Mouse (Mus musculus): ENCODE data around the gene Gm11172.
"Not testable (repeated sequence)": the region's sequence is repeated elsewhere in the genome, so short reads cannot be mapped to it uniquely, and the experiment has no call there.

Gene Gm11172

DNA sequence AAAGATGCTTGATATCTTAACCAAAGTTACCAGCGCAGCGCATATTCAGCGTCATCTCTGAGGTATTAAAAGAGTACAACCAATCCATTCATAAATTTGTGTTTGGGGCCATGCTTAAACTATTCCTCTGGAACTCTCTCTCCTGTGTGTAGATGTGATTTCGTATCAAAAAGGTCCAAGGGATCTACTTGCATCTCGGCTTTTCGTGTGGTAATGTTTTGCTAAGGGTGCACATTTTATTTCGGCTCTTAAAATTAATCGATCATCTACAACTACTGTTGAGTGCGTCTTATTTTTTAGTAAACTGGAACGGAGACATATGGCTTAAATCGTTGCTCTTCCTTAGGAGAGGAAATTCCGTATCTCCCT, 21.8 kb downstream of the Gm11172 start:
- DNase-seq (ENCODE audit: low read depth, low spot score) = no peak

DNA sequence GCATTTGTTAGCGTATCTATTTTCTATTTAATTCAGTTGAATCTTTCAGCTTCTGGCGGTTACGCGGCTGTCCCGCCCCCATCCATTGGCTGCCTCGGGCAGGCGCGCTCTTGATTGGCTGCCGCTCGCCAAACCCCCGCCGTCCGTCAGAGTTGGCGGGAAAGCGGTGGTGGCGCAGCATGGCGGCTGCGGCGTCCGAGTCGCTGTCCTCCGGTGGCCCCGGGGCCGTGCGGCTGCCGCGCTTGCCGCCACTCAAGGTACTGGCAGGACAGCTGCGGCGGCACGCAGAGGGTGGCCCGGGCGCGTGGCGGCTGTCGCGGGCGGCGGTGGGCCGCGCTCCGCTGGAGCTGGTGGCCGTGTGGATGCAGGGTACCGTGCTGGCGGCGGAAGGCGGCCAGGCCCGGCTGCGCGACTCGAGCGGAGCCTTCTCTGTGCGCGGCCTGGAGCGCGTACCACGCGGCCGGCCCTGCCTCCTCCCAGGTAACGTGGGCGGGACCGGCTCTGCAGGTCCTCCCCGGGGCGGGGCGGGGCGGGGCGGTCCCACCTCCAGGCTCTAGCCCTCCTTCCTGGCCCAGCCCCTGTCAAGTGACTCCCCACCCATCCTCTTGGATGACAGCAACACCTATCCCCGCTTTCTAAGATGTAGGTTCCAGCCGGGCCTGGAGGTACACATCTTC, 22.3 kb downstream of the Gm11172 start, which contains the start of gene Rmi2:
Gene Rmi2 (plus strand): TSS at position 149 of the 677 bp plus-strand sequence.
- peak; percentile 79 for DNase-seq (ENCODE audit: low read depth, low spot score)

DNA sequence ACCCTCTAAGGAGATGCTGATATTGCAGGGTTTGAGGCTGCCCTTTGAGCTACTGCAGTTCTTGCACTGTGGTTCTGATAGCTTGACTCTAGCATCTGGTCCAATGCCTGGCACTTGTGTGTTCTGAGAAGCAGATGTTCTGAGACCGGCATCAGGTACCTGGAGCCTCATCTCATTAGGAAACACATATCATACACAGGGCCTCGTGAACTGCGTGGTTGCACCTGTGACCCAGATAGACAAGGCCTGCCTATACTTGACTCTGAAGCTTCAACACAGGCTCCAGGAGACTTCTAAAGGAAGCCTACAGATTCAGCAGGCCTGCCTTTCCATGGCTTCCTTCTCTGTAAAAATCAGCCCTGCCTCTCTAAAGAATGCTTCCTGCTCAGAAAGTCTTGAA, 23.7 kb downstream of the Gm11172 start:
- no peak for DNase-seq (ENCODE audit: low read depth, low spot score)

DNA sequence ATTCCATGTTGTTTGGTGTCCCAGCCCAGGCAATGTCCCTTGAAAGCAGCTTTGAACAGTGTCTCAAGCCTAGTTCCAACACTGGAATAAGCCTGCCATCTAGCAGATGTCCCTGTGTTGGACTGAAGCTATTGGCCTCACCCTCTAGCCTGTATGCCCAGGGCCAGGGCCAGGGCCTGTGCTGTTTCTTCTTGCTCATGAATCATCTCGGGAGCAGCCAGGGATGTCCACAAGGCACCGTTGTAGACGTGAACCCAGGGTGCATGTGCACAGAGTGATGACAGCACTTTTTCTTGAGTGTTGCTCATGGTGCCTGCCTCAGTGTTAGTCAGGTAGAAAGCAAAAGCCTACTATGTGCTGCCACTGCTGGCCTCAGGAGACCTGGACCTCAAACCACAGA, 24.5 kb downstream of the Gm11172 start:
- DNase-seq (ENCODE audit: low read depth, low spot score) = no peak

DNA sequence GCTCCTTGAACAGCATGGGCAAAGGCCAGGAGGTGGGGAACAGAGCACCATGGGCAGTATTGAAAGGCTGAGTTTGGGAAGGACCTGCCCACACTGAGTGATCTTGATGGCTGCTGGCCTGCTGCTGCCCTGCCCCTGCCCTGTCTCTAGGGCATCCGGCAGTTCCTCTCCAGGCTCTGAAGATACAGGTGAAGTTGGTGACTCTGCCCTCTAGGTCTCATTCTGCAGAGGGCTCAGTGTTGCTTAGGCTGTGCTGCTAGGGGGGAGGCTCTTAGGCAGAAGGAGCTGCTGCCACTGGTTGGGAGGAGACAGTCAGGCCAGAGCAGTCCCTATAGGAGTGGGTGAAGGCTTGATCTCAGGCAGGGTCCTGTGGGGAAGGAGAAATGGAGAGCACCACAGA, 25.2 kb downstream of the Gm11172 start:
- no peak for DNase-seq (ENCODE audit: low read depth, low spot score)

DNA sequence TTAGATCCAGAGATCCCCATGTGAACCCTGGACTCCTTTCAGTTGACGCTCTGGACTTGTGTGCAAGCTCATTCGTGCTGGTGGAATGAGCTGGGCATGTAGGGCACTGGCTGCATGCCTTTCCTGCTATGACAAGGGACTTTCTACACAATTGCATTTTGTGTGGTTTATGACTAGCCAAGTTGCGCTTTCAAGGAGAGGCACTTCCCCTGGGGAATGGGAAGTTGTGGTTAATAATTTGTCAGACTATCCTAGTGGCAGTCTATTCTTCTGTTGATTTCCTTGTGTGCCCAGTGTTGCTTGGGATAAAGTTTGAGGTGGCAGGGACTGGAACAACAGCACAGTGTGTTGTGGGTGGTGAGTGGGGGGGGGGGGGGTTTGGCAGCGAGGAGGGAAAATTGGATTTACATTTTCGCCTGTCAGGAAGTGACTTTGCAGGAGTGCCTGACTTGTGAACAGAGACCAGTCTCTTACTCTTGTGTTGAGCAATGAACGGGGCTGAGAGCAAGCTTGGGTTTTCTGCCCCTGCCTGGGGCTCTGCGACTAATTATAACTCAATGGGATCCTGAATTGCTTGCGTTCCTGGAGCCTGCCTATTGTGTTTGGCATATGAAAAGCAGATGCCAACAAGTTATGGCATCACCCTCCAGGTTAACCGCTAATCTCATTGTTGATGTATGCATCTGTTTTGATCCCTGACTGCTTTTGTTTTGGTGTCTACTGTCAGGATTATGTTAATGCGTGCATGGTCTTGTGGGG, 26.0 kb downstream of the Gm11172 start:
- DNase-seq (ENCODE audit: low read depth, low spot score) = no peak

DNA sequence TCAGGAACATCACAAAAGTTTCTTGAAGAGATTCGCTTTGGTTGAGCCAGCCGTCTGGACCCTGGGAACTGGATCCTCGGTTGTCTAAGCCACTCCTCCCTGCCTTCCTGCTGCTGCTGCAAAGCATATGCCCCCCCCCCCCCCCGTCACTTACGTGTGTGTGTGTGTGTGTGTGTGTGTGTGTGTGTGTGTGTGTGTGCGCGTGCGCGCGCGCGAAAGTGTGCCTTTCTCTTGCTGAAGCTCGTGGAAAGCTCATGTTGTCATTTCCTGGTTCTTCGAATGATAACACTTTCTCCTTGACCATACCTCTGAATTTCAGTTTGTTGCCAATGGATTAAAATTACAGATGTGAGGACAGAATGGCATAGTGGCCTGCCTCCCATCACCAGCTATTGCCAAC, 27.3 kb downstream of the Gm11172 start:
- no peak for DNase-seq (ENCODE audit: low read depth, low spot score)

DNA sequence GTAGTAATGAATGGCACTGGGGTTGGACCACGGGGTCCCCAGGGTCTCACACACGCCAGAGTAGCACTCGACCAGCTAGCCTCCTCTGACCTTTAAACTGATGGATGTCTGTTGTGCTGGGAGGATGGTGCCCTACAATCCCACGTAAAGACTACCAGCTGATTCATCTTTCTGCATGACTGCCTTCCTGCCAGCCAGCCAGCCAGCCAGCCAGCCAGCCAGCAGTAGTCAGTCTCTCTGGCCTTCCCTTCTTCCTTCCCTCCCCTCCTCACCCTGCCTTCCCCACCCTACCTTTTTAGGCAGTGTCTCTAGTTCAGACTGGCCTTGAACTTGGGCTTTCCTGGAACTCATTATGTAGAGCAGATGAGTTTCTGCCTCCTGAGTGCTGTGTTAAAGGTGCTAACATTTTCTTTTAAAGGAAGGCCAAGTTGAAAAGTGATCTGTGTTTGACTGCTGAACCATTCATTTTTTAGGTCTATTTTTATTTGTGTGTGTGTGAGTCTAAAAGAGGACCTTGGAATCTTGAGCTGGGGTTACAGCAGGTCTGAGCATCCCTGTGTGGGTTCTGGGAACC, 29.7 kb downstream of the Gm11172 start:
- DNase-seq (ENCODE audit: low read depth, low spot score) = no peak

DNA sequence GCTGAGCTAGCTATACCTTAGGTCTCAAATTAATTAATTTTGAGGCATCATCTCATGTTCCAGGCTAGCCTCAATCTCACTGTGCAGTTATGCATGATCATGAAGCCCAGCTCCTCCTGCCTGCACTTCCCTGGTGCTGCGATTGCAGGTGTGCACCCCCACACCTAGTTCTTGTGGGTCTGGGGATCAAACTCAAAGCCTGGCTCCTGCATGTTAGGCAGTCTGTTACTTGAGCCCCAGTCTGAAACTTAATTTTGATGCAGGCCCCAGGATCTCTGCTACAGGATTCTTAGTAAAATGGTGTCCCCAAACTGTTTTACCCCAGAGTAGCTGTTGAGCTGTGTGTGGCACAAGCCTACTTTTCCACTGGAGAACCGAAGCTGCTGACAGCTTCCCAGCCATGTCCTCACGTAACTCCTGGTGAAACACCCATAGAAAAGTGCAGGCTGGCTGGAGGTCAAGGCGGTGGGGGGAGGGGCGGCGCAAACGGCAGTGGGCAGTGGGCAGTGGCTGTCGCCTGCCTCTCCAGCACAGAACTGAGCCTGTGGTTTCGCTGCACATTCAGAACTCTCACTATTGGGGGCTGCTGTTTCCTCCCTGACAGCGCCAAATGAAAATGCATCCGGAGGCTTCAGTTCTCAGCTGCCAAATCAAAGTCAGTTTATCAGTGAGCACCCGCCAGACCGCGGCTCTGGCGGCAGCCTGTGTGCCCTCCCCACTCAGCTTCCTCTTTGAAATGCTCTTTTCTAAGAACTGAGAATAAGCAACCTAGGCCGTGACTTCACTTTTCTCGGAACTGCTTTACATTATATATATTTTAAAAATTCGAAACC, 31.0 kb downstream of the Gm11172 start:
- no peak for DNase-seq (ENCODE audit: low read depth, low spot score)

DNA sequence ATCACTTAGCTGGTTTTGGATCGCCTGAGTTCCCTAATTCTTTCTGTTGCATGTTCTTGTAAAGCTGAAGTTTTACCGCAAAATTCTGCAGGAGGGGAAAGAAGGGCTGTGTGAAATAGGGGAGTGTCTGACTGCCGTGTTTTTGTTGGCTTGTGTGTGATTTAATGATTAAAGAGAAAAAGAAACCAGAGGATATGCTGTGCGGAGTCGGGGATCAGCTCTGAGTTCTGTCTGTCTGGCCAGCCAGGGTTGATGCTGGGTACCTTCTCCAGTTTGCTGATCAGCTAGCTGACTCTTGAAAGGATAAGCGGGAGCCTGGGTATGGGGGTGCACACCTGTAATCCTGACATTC, 31.6 kb downstream of the Gm11172 start:
- DNase-seq (ENCODE audit: low read depth, low spot score) = no peak

DNA sequence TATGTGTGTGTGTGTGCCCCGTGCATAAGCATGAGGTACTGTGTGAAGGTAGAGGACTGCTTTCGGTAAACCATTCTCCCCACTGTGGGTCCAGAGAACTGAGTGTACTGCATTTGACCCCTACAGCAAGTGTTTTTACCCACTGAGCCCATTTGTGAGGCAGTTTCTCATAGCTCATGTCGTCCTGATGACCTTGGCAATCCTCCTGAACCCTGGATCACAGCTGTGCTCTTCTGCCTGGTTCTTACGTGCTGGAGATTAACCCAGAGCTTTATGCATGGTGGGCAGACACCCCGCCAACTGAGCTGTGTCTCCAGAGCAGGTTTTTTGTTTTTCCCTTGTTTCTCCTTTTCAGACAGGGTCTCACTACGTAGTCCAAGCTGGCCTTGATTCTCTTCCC, 33.2 kb downstream of the Gm11172 start:
- DNase-seq (ENCODE audit: low read depth, low spot score) = no peak

DNA sequence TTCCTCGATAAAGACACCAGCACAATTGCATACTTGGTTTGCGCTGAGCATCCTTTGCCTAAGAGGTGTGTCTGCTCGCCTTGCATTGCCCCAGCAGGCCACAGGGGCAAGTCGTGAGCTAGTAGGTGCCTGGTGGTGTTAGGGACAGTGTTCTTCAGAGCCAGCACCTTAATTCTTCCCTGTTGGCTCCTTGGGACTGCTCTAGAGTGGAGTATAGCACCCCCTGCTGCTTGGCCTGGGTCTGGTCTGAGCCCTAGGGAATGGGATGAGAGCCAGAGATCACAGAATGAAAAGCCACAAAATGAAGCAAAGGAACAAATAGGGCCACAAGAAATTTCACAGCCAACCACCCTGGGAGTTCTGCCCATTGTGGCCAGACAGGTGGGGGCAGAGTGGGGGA, 33.8 kb downstream of the Gm11172 start:
- DNase-seq (ENCODE audit: low read depth, low spot score) = no peak

DNA sequence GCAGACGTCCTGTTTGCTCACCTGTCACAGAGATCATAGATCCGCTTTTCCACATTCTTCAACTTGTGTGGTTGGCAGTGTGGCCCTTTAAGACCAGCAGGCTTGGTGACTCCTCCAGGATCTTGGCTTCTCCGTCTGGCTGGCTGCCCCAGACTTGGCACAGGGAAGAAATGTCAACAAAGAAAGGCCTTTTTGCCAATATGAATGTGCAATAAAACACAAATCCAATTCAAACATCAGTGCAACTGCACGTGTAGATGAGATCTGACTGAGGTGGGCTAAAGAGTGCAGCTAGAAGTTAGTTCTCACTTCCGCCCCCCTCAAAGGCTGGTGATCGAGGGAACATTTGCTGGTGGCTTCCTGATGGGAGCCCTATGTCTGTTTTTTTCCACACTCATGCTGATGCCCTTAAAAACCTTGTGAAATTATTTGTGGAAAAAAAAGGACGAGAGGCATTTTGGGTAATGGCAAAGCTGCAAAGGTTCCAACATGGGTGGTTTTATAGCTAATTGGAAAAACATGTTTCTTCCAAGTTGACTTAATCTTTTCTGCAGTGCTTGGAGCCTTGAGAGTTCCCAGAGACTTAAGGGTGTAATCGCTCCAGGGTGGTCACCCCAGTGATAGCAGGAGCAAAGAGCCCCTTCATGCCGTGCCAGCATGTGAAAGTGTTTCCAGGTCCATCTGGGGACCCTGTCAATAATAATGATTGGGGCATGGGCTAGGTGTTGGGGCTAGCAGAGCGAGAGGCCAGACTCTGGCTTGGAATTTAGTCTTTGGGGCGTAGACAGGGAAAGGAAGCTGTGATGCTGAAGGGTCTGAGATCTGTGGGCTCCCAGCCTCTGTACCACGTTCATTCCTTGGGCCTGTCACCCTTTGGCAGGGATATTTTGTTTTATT, 37.5 kb downstream of the Gm11172 start:
- DNase-seq (ENCODE audit: low read depth, low spot score) = no peak

DNA sequence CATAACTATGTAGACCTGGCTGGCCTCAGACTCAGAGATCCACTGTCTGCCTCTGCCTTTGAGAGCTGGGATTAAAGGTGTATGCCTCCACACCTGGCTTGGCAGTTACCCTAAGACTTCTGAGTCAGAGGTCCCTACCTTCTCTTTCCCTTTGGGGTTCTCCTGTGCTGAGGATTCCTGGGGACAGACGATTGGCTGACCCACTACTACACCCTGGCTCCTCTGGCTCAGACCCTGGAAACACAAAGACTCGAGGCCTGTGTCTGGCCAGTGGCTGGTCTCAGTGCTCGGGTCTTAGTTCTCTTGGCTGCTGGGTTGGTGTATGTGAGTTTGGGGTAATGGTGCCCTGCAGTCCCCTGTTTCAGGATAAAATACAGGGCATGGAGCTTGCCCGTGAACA, 38.2 kb downstream of the Gm11172 start:
- DNase-seq (ENCODE audit: low read depth, low spot score) = no peak

DNA sequence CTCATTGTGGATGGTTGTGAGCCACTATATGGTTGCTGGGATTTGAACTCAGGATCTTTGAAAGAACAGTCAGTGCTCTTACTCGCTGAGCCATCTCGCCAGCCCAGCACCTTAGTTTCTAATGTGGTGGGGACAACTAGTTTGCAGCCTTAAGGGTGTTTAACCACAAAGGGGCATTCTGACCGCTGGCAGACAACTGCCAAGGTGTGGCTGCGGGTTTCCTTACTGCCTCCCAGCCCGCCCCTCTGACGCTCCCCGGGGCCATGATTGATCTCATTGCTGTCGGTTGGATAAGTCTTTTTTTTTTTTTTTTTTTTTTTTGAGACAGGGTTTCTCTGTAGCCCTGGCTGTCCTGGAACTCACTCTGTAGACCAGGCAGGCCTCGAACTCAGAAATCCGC, 39.5 kb downstream of the Gm11172 start:
- not testable (repeated sequence) for DNase-seq (ENCODE audit: low read depth, low spot score)

DNA sequence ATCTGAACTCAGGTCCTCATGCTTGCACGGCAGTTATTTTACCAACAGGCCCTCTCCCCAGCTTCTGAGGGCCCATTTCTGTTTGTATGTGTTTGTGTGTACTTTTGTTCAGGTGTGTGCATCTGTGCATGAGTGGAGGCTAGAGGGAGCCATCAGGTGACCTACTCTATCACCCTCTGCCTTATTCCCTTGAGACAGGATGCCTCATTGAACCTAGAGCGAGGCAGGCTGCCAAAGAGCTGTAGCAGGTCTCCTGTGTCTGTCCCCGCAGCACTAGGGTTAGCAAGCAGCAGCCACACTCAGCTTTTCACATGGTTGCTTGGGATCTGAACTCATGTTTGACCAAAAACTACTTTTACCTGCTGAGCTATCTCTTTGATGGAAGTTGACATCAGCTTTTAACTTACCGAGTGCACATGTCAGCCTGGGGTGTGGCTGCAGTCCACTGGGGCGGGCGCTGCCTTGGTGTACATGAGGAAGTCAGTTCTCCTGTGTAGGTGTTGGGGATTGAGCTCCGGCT, 47.1 kb downstream of the Gm11172 start:
- DNase-seq (ENCODE audit: low read depth, low spot score) = no peak

DNA sequence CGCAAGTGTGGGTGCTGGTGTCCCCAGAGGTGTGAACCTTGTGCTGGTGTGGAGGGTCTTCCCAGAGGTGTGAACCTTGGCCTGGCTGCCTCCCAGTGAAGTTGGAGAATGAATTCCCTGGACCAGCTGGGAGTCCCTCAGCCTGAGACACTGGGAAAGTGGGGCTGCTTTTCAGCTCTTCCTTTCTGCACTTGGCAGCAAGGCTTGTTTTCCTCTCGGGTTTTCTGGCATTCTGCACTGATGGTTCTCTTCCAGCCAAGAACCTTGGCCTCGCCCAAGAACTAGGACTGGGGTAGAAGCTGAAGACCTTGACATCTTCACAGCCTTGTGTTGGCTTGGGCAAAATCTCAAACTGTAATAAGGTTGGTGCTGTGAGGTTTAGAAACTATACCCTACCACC, 48.7 kb downstream of the Gm11172 start:
- DNase-seq (ENCODE audit: low read depth, low spot score) = no peak

All from embryo, embryonic 11.5 days (tissue).